Mouse (Mus musculus) heart, postnatal 0 days (tissue): ENCODE data around the gene Pagr1a. TPM values are rescaled to one million over a fixed set of nuclear protein-coding genes. Genes with fewer than 3 reads are reported as not detected.

Experiments used
- ATAC-seq: fragments of 200-750 bp; cut with Nextera tagmentation; 2 replicates; pipeline ENCODE4 v1.8.0; 2017; ENCODE audit warnings: low read depth, moderate number of reproducible peaks, moderate library complexity; ENCODE audit not compliant: insufficient read depth
- DNase-seq: peaks from one replicate; pipeline ENCODE4 v3.0.0-alpha.2; 2016; ENCODE audit warnings: low spot score
- H3K27ac ChIP-seq: fragments of 300-500 bp; sonication (generic); 2 replicates; pipeline ENCODE4 v1.5.1; 2014; ENCODE audit warnings: low read depth, mild to moderate bottlenecking
- H3K27me3 ChIP-seq: fragments of 300-500 bp; sonication (generic); 2 replicates; pipeline ENCODE4 v1.6.1; 2014; ENCODE audit warnings: low read length, mixed read lengths; ENCODE audit not compliant: control insufficient read depth, insufficient read depth
- H3K36me3 ChIP-seq: fragments of 300-500 bp; sonication (generic); replicated peaks from 2 replicates; pipeline ENCODE4 v1.6.1; 2014; ENCODE audit warnings: low read length, mixed read lengths; ENCODE audit not compliant: control insufficient read depth, insufficient read depth
- H3K4me1 ChIP-seq: fragments of 300-500 bp; sonication (generic); 2 replicates; pipeline ENCODE4 v1.6.1; 2014; ENCODE audit warnings: antibody characterized with exemption; ENCODE audit not compliant: control insufficient read depth, insufficient read depth
- H3K4me2 ChIP-seq: fragments of 300-500 bp; sonication (generic); 2 replicates; pipeline ENCODE4 v1.6.1; 2014; ENCODE audit warnings: low read depth, mild to moderate bottlenecking, low read length, moderate library complexity
- H3K4me3 ChIP-seq: fragments of 300-500 bp; sonication (generic); 2 replicates; pipeline ENCODE4 v1.5.1; 2014; ENCODE audit warnings: low read depth, low read length
- H3K9ac ChIP-seq: fragments of 300-500 bp; sonication (generic); replicated peaks from 2 replicates; pipeline ENCODE4 v1.6.1; 2014; ENCODE audit warnings: low read depth, low read length, mixed read lengths
- H3K9me3 ChIP-seq: fragments of 300-500 bp; sonication (generic); replicated peaks from 2 replicates; pipeline ENCODE4 v1.6.1; 2016; ENCODE audit warnings: low read length; ENCODE audit not compliant: control insufficient read depth
- CTCF ChIP-seq: IDR thresholded peaks from 2 replicates; pipeline ENCODE4 v1.5.1; 2016; ENCODE audit warnings: antibody characterized with exemption, control low read depth, low read depth
- EP300 ChIP-seq: IDR thresholded peaks from 2 replicates; pipeline ENCODE4 v1.6.1; 2016; ENCODE audit warnings: antibody characterized with exemption, low read depth
- WGBS: fragments of 180-500 bp; shearing (Covaris S2); extraction: QIAGEN DNeasy Blood & Tissue Kit; methylation state at CpG from one replicate; pipeline ENCODE4 v1.1.7; 2014; 5-methylcytosine and 5-hydroxymethylcytosine counted together
- polyA plus RNA-seq: library from polyadenylated mRNA; unstranded; fragments of >200 nt; fragmentation: Nextera tagmentation; extraction: Ambion mirVana; gene quantifications from 2 replicates; pipeline ENCODE4 v1.2.1, GENCODE M21; 2015
- total RNA-seq: library from RNA; depleted of rRNA; stranded (reverse); fragments of >200 nt; gene quantifications from 2 replicates; pipeline ENCODE4 v1.2.3, GENCODE M21; 2014; ENCODE audit warnings: low replicate concordance

Gene Pagr1a
- total and polyA plus RNA-seq, 2 experiments from 2014 or later, result 44.8 TPM; not detected in 1

- no peak overlapping the region for H3K4me3 ChIP-seq
- ATAC-seq, result no peak
- peaks cover 66% of the 10 kb centered on the region for H3K36me3 ChIP-seq
Observed at GRCm38 (mm10) chr7:127031244-127031643, 14.1 kb upstream of the Pagr1a start.

GRCm38 (mm10) chr7:127030172-127030571 is 13.0 kb upstream of the Pagr1a start:
- Histone ChIP-seq H3K4me3 (no peak overlapping the region), H3K4me1 (0 out of 2 replicates have a peak, but pooled peaks cover 6% of the 10 kb centered on the region), H3K27ac (no peak overlapping the region), H3K36me3 (peaks cover 59% of the 10 kb centered on the region), H3K9me3 (no peaks in the 10 kb centered on the region), H3K27me3 (no peaks in the 10 kb centered on the region), H3K4me2 (no peak overlapping the region), H3K9ac (no peak overlapping the region)
- TF ChIP-seq EP300 (no peak), CTCF (no peak)
- DNase-seq, result no peak
- 93% methylated on average over 1 of the region's 1 CpGs for WGBS
- ATAC-seq, result no peak

More at GRCm38 (mm10) chr7:127031244-127031643, 14.1 kb upstream of the Pagr1a start:
- Histone ChIP-seq H3K9ac (no peak overlapping the region), H3K9me3 (no peaks in the 10 kb centered on the region), H3K4me2 (no peak overlapping the region), H3K27ac (no peak overlapping the region), H3K27me3 (no peaks in the 10 kb centered on the region), H3K4me1 (0 out of 2 replicates have a peak, but pooled peaks cover 6% of the 10 kb centered on the region)
- 76% methylated on average over 1 of the region's 1 CpGs for WGBS
- no peak for DNase-seq
- TF ChIP-seq EP300, result no peak
- no peak for TF ChIP-seq CTCF

GRCm38 (mm10) chr7:127027885-127028284 is 10.7 kb upstream of the Pagr1a start:
- H3K9ac ChIP-seq, result peak overlapping the region; percentile 80
- DNase-seq (no peak), ATAC-seq (no peak)
- H3K27ac ChIP-seq, result peak overlapping the region; percentile 99
- peaks cover 25% of the 10 kb centered on the region for H3K4me1 ChIP-seq
- H3K36me3 ChIP-seq, result peaks cover 53% of the 10 kb centered on the region
- TF ChIP-seq CTCF (no peak), EP300 (no peak)
- 58% methylated on average over 8 of the region's 8 CpGs for WGBS
- H3K9me3 ChIP-seq, result no peaks in the 10 kb centered on the region
- no peaks in the 10 kb centered on the region for H3K27me3 ChIP-seq
- peak overlapping the region; percentile 91 for H3K4me3 ChIP-seq
- H3K4me2 ChIP-seq, result peak overlapping the region; percentile 96

GRCm38 (mm10) chr7:127026984-127027726 is 10.0 kb upstream of the Pagr1a start, which contains the start of gene Maz:
Maz (minus strand) TSS chr7:127027037.
- Histone ChIP-seq H3K27me3 (no peaks in the 10 kb centered on the region), H3K9me3 (no peaks in the 10 kb centered on the region), H3K36me3 (peaks cover 53% of the 10 kb centered on the region), H3K9ac (peak within 1 kb of the TSS; percentile 93), H3K27ac (peak within 1 kb of the TSS; percentile 99), H3K4me2 (peak within 1 kb of the TSS; percentile 96), H3K4me3 (peak within 1 kb of the TSS; percentile 91), H3K4me1 (peaks cover 25% of the 10 kb centered on the region)
- peak; percentile 99 for DNase-seq
- TF ChIP-seq EP300 (peak; percentile 96), CTCF (no peak)
- WGBS, result under 1% methylated on average over 50 of the region's 63 CpGs
- peak; percentile 88 for ATAC-seq

- H3K9me3 ChIP-seq, result no peaks in the 10 kb centered on the region
- WGBS, result 0% methylated on average over 2 of the region's 48 CpGs
- H3K36me3 ChIP-seq, result peaks cover 52% of the 10 kb centered on the region
- no peak for TF ChIP-seq EP300
- no peak for TF ChIP-seq CTCF
- H3K4me2 ChIP-seq, result peak overlapping the region; percentile 96
- peak overlapping the region; percentile 91 for H3K4me3 ChIP-seq
- H3K27me3 ChIP-seq, result no peaks in the 10 kb centered on the region
- ATAC-seq (peak; percentile 13), DNase-seq (no peak)
- peak overlapping the region; percentile 99 for H3K27ac ChIP-seq
- peak overlapping the region; percentile 93 for H3K9ac ChIP-seq
- peaks cover 26% of the 10 kb centered on the region for H3K4me1 ChIP-seq
Observed at GRCm38 (mm10) chr7:127026616-127026983, 9.4 kb upstream of the Pagr1a start.
